Mouse (Mus musculus) intestine, embryonic 16.5 days (tissue): Measurements from ENCODE around the gene Mlph. TPM values are rescaled to one million over a fixed set of nuclear protein-coding genes. Genes with fewer than 3 reads are reported as not detected.

ENCODE experiments used
- ATAC-seq: fragments of 200-750 bp; cut with Nextera tagmentation; 2 replicates; pipeline ENCODE4 v1.8.0; 2017; ENCODE audit warnings: moderate TSS enrichment, moderate library complexity
- H3K27ac ChIP-seq: fragments of 300-500 bp; sonication (generic); 2 replicates; pipeline ENCODE4 v1.5.1; 2014; ENCODE audit warnings: mild to moderate bottlenecking, low read length
- H3K27me3 ChIP-seq: fragments of 300-500 bp; sonication (generic); replicated peaks from 2 replicates; pipeline ENCODE4 v1.6.1; 2014; ENCODE audit warnings: low read length, control low read depth, mixed read lengths; ENCODE audit not compliant: control insufficient read depth, insufficient read depth
- H3K36me3 ChIP-seq: fragments of 300-500 bp; sonication (generic); 2 replicates; pipeline ENCODE4 v1.6.1; 2014; ENCODE audit warnings: low read length, control low read depth; ENCODE audit not compliant: control insufficient read depth, insufficient read depth
- H3K4me1 ChIP-seq: fragments of 300-500 bp; sonication (generic); 2 replicates; pipeline ENCODE4 v1.6.1; 2014; ENCODE audit warnings: low read length, control low read depth, mixed read lengths; ENCODE audit not compliant: control insufficient read depth, insufficient read depth
- H3K4me2 ChIP-seq: fragments of 300-500 bp; sonication (generic); 2 replicates; pipeline ENCODE4 v1.6.1; 2014; ENCODE audit warnings: low read depth, low read length, control low read depth
- H3K4me3 ChIP-seq: fragments of 300-500 bp; sonication (generic); 2 replicates; pipeline ENCODE4 v1.5.1; 2014; ENCODE audit warnings: mild to moderate bottlenecking, low read length
- H3K9ac ChIP-seq: fragments of 300-500 bp; sonication (generic); 2 replicates; pipeline ENCODE4 v1.6.1; 2014; ENCODE audit warnings: low read depth, low read length
- H3K9me3 ChIP-seq: fragments of 300-500 bp; sonication (generic); 2 replicates; pipeline ENCODE4 v1.6.1; 2016; ENCODE audit warnings: low read length, control low read depth; ENCODE audit not compliant: control insufficient read depth
- WGBS: fragments of 180-500 bp; shearing (Covaris S2); extraction: QIAGEN DNeasy Blood & Tissue Kit; methylation state at CpG from one replicate; pipeline ENCODE4 v1.1.7; 2014; 5-methylcytosine and 5-hydroxymethylcytosine counted together
- polyA plus RNA-seq: library from polyadenylated mRNA; unstranded; fragments of >200 nt; fragmentation: Nextera tagmentation; extraction: Ambion mirVana; gene quantifications from 2 replicates; pipeline ENCODE4 v1.2.1, GENCODE M21; 2015

The Mlph gene
- 3.2 and 3.3 TPM in 2 replicates for polyA plus RNA-seq

- Histone ChIP-seq H3K4me3 (peak within 1 kb of the TSS; percentile 40), H3K9ac (peak within 1 kb of the TSS; percentile 64), H3K9me3 (peaks cover 5% of the 10 kb centered on the region; the same call in 1 of the 2 replicates), H3K36me3 (no peaks in the 10 kb centered on the region), H3K4me1 (peaks cover 19% of the 10 kb centered on the region), H3K4me2 (peak within 1 kb of the TSS; percentile 49), H3K27ac (peak within 1 kb of the TSS; percentile 40; the same call in 1 of the 2 replicates), H3K27me3 (no peaks in the 10 kb centered on the region)
- 17% methylated on average over 18 of the region's 18 CpGs for WGBS
- peak; percentile 70 for ATAC-seq
Observed at GRCm38 (mm10) chr1:90914948-90915569, at the start of gene Mlph. Gene Mlph (plus strand): TSS chr1:90915085.

- Histone ChIP-seq H3K4me2 (no peak overlapping the region), H3K27ac (no peak overlapping the region), H3K9ac (no peak overlapping the region), H3K9me3 (peaks cover 1% of the 10 kb centered on the region; the same call in 1 of the 2 replicates), H3K4me1 (no peaks in the 10 kb centered on the region), H3K36me3 (no peaks in the 10 kb centered on the region), H3K4me3 (no peak overlapping the region), H3K27me3 (no peaks in the 10 kb centered on the region)
- no peak for ATAC-seq
- 88% methylated on average over 7 of the region's 7 CpGs for WGBS
Observed at GRCm38 (mm10) chr1:90866734-90867133, 48.2 kb upstream of the Mlph start.

- 55% methylated on average over 2 of the region's 2 CpGs for WGBS
- Histone ChIP-seq H3K4me3 (no peak overlapping the region), H3K9me3 (peaks cover 7% of the 10 kb centered on the region), H3K4me1 (no peaks in the 10 kb centered on the region), H3K36me3 (no peaks in the 10 kb centered on the region), H3K27ac (no peak overlapping the region), H3K9ac (no peak overlapping the region), H3K4me2 (no peak overlapping the region), H3K27me3 (no peaks in the 10 kb centered on the region)
- no peak for ATAC-seq
Observed at GRCm38 (mm10) chr1:90870581-90870980, 44.3 kb upstream of the Mlph start.

- Histone ChIP-seq H3K27me3 (no peaks in the 10 kb centered on the region), H3K4me2 (no peak overlapping the region), H3K9me3 (peaks cover 7% of the 10 kb centered on the region), H3K4me1 (no peaks in the 10 kb centered on the region), H3K4me3 (no peak overlapping the region), H3K36me3 (no peaks in the 10 kb centered on the region), H3K27ac (no peak overlapping the region), H3K9ac (no peak overlapping the region)
- no peak for ATAC-seq
- WGBS = 85% methylated on average over 8 of the region's 8 CpGs
Observed at GRCm38 (mm10) chr1:90875371-90875770, 39.5 kb upstream of the Mlph start.

- WGBS = 36% methylated on average over 2 of the region's 2 CpGs
- ATAC-seq = no peak
- no peak overlapping the region for H3K27ac ChIP-seq
Observed at GRCm38 (mm10) chr1:90875961-90876360, 38.9 kb upstream of the Mlph start.

GRCm38 (mm10) chr1:90876486-90877270 is 38.2 kb upstream of the Mlph start:
- no peak overlapping the region for H3K9ac ChIP-seq
- peaks cover 6% of the 10 kb centered on the region for H3K9me3 ChIP-seq
- H3K4me1 ChIP-seq = no peaks in the 10 kb centered on the region
- H3K4me2 ChIP-seq = no peak overlapping the region
- no peaks in the 10 kb centered on the region for H3K36me3 ChIP-seq
- H3K27me3 ChIP-seq = no peaks in the 10 kb centered on the region
- H3K27ac ChIP-seq = no peak overlapping the region
- no peak for ATAC-seq
- 78% methylated on average over 5 of the region's 5 CpGs for WGBS
- H3K4me3 ChIP-seq = no peak overlapping the region

More at GRCm38 (mm10) chr1:90875961-90876360, 38.9 kb upstream of the Mlph start:
- Histone ChIP-seq H3K4me1 (no peaks in the 10 kb centered on the region), H3K9me3 (peaks cover 7% of the 10 kb centered on the region), H3K4me3 (no peak overlapping the region), H3K27me3 (no peaks in the 10 kb centered on the region), H3K4me2 (no peak overlapping the region), H3K9ac (no peak overlapping the region), H3K36me3 (no peaks in the 10 kb centered on the region)

GRCm38 (mm10) chr1:90885771-90886460 is 29.0 kb upstream of the Mlph start:
- no peak overlapping the region for H3K4me3 ChIP-seq
- H3K9me3 ChIP-seq = no peaks in the 10 kb centered on the region
- H3K4me2 ChIP-seq = no peak overlapping the region
- no peaks in the 10 kb centered on the region for H3K27me3 ChIP-seq
- H3K9ac ChIP-seq = no peak overlapping the region
- 52% methylated on average over 6 of the region's 6 CpGs for WGBS
- H3K4me1 ChIP-seq = no peaks in the 10 kb centered on the region
- H3K36me3 ChIP-seq = no peaks in the 10 kb centered on the region
- H3K27ac ChIP-seq = no peak overlapping the region
- peak; percentile 67 for ATAC-seq

GRCm38 (mm10) chr1:90894521-90894920 is 20.4 kb upstream of the Mlph start:
- no peak overlapping the region for H3K4me3 ChIP-seq
- peaks cover 8% of the 10 kb centered on the region; the same call in 1 of the 2 replicates for H3K4me1 ChIP-seq
- no peak overlapping the region for H3K4me2 ChIP-seq
- H3K9ac ChIP-seq = no peak overlapping the region
- 33% methylated on average over 3 of the region's 3 CpGs for WGBS
- ATAC-seq = no peak
- H3K36me3 ChIP-seq = no peaks in the 10 kb centered on the region
- no peaks in the 10 kb centered on the region for H3K27me3 ChIP-seq
- no peak overlapping the region for H3K27ac ChIP-seq
- no peaks in the 10 kb centered on the region for H3K9me3 ChIP-seq

GRCm38 (mm10) chr1:90895004-90895403 is 19.9 kb upstream of the Mlph start:
- Histone ChIP-seq H3K9me3 (no peaks in the 10 kb centered on the region), H3K27ac (peak overlapping the region; percentile 20), H3K36me3 (no peaks in the 10 kb centered on the region), H3K27me3 (no peaks in the 10 kb centered on the region), H3K4me1 (peaks cover 8% of the 10 kb centered on the region; the same call in 1 of the 2 replicates), H3K4me3 (no peak overlapping the region), H3K9ac (no peak overlapping the region), H3K4me2 (no peak overlapping the region)
- ATAC-seq = no peak
- WGBS = 62% methylated on average over 3 of the region's 3 CpGs
